Mouse (Mus musculus): ENCODE measurements at regions not wholly inside any gene's neighbourhood (a gene's known extent, or its start where the extent isn't known, plus 50 kb on each side); places are given as distances from the start of the nearest gene placed in this dataset.

DNA sequence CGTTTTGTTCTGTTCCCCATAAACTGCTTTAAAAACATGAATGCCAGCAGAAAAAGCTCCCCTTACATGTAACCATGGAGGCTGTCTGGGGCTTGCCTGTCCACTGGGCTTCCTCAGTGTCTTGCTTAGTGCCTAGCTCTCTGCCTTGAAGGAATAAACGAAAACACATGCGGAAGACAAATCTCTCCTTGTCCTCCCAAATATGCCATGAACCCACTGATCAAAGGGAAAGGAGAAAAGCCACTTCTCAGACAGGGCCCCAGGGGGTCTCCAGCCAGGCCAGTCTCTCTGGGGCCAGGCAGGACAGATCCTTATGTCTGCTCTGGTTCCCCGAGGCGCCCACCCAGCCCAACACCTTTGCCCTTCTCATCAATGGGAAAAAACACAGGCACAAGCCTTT, 518.6 kb upstream of the 3110018I06Rik start:
- Histone ChIP-seq H3K4me3 (ENCODE audit: low read length) (no peak overlapping the region), H3K9ac (replicated peaks; ENCODE audit: low read length) (no peak overlapping the region), H3K27ac (no peak overlapping the region), H3K9me3 (ENCODE audit: low read length) (no peaks in the 10 kb centered on the region), H3K4me2 (ENCODE audit: low read depth, low read length) (no peak overlapping the region), H3K27me3 (ENCODE audit: insufficient read depth, low read length) (no peaks in the 10 kb centered on the region), H3K36me3 (ENCODE audit: insufficient read depth, low read length) (no peaks in the 10 kb centered on the region), H3K4me1 (ENCODE audit: insufficient read depth, low read length) (no peaks in the 10 kb centered on the region)
- TF ChIP-seq CTCF (IDR thresholded peaks at IDR 0.05; ENCODE audit: low read depth): no peak
- ATAC-seq: no peak
- 50% methylated on average over 5 of the region's 5 CpGs for WGBS
- DNase-seq (ENCODE audit: low spot score): no peak

DNA sequence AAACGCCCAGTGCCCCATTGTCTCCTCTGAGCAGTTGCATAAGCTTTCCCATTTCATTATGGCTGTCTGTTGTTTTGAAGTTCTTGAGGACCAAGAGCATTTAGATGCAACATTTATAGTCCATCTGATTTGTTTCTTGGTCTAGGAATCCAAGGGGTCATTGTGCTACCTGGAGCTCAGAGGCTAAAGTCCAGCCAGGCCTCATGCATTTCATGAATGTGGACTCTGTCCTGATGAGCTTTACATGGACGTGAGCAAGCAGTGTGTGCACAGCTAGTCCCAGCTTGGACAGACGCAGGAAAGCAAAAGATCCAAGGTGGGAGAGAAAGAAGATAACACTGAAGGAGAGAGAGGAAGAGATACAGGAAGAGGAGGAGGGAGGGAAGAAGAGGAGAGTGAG, 496.0 kb upstream of the 3110018I06Rik start:
- H3K4me1 ChIP-seq (ENCODE audit: insufficient read depth, low read length): no peaks in the 10 kb centered on the region
- no peak overlapping the region for H3K9ac ChIP-seq (replicated peaks; ENCODE audit: low read length)
- H3K27ac ChIP-seq: no peak overlapping the region
- H3K9me3 ChIP-seq (ENCODE audit: low read length): no peaks in the 10 kb centered on the region
- no peak for TF ChIP-seq CTCF (IDR thresholded peaks at IDR 0.05; ENCODE audit: low read depth)
- no peaks in the 10 kb centered on the region for H3K36me3 ChIP-seq (ENCODE audit: insufficient read depth, low read length)
- H3K4me2 ChIP-seq (ENCODE audit: low read depth, low read length): no peak overlapping the region
- no peaks in the 10 kb centered on the region for H3K27me3 ChIP-seq (ENCODE audit: insufficient read depth, low read length)
- DNase-seq (ENCODE audit: low spot score) (no peak), ATAC-seq (no peak)
- 74% methylated on average over 3 of the region's 3 CpGs for WGBS
- H3K4me3 ChIP-seq (ENCODE audit: low read length): no peak overlapping the region

DNA sequence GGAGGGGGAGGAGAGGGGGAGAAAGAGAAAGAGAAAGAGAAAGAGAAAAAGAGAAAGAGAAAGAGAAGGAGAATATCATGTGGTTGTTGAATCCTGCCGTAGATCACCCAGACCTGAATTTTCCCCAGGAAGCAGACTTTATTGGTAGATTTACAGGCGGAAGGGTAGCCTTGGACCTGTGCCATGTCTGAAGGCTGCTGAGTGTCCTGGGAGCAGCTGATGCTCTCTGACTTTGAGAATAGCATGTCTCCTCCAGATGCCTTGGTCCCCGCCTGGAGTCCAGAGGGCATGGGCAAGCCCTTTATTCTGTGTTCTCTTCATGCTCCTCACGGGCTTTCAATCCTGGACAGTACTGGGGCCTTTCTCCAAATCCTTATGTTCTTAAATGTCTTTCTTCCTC, 495.4 kb upstream of the 3110018I06Rik start:
- no peak for DNase-seq (ENCODE audit: low spot score)

DNA sequence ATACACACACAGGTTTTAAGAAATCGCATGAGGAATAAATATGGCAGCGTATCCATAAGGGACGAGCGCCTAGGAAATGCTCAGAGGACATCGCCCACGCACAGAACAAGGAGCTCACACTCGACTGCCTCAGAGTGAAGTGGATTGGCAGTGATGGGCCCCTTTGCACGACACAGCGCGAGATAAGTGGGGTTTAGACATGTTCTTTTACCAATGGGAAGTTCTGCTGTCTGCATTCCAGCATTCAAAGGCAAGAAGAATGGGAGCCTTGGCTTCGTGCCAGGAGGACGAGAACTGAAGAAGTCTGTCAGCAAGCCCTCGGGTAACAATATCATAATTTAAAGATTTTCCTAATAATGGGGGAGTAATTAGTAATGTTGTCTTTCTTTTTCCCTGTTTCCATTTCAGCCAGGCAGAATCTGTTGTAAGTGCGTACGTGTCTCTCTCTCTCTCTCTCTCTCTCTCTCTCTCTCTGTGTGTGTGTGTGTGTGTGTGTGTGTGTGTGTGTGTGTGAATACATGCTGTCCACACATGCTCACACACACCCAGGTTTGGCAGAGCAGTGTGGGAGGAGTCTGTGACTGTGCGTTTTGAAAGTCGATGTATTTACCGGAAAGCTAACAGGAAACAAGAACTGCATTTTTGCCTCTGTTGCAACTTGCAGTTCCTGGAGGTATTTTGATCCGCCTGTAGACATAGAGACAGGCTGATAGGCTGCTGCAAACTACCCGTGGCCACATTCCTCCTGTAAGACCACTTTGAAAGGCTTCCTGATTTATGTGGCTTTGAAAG, 477.2 kb upstream of the 3110018I06Rik start:
- no peaks in the 10 kb centered on the region for H3K9me3 ChIP-seq (ENCODE audit: low read length)
- WGBS: 47% methylated on average over 20 of the region's 20 CpGs
- 0 out of 2 replicates have a peak, but pooled peaks cover 4% of the 10 kb centered on the region for H3K4me1 ChIP-seq (ENCODE audit: insufficient read depth, low read length)
- H3K9ac ChIP-seq (replicated peaks; ENCODE audit: low read length): no peak overlapping the region
- ATAC-seq: no peak
- peak; percentile 48 for DNase-seq (ENCODE audit: low spot score)
- H3K36me3 ChIP-seq (ENCODE audit: insufficient read depth, low read length): no peaks in the 10 kb centered on the region
- no peak overlapping the region for H3K27ac ChIP-seq
- H3K4me2 ChIP-seq (ENCODE audit: low read depth, low read length): no peak overlapping the region
- H3K4me3 ChIP-seq (ENCODE audit: low read length): no peak overlapping the region
- TF ChIP-seq CTCF (IDR thresholded peaks at IDR 0.05; ENCODE audit: low read depth): no peak
- H3K27me3 ChIP-seq (ENCODE audit: insufficient read depth, low read length): no peaks in the 10 kb centered on the region; the same call in 1 of the 2 replicates

More for the DNA sequence above, 495.4 kb upstream of the 3110018I06Rik start:
- WGBS: 57% methylated on average over 4 of the region's 4 CpGs
- H3K27ac ChIP-seq: no peak overlapping the region
- no peak for ATAC-seq
- H3K27me3 ChIP-seq (ENCODE audit: insufficient read depth, low read length): no peaks in the 10 kb centered on the region
- no peak for TF ChIP-seq CTCF (IDR thresholded peaks at IDR 0.05; ENCODE audit: low read depth)
- no peak overlapping the region for H3K9ac ChIP-seq (replicated peaks; ENCODE audit: low read length)
- no peaks in the 10 kb centered on the region for H3K36me3 ChIP-seq (ENCODE audit: insufficient read depth, low read length)
- H3K4me2 ChIP-seq (ENCODE audit: low read depth, low read length): no peak overlapping the region
- no peak overlapping the region for H3K4me3 ChIP-seq (ENCODE audit: low read length)
- no peaks in the 10 kb centered on the region for H3K9me3 ChIP-seq (ENCODE audit: low read length)
- no peaks in the 10 kb centered on the region for H3K4me1 ChIP-seq (ENCODE audit: insufficient read depth, low read length)

DNA sequence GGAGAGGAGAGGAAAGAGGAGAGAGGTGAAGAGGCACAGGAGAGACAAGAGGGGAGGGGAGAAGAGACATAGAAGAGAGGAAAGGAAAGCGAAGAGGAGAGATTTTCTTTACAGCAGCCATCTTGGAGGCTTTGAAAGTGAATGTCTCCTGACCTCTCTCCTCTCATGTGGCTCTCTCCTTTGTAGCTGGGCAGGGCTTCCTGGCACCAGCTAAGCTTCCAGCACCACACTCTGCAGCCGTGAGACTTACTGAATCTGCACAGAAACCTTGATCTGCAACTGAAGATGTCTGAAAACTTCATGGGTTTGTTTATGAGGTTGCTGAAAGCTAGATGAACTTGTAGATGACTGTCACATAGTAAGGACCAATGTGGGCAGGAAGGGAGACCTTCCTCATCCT, 471.6 kb upstream of the 3110018I06Rik start:
- no peak overlapping the region for H3K27ac ChIP-seq
- WGBS: 83% methylated on average over 2 of the region's 2 CpGs
- TF ChIP-seq CTCF (IDR thresholded peaks at IDR 0.05; ENCODE audit: low read depth): no peak
- H3K9me3 ChIP-seq (ENCODE audit: low read length): no peaks in the 10 kb centered on the region
- no peak overlapping the region for H3K9ac ChIP-seq (replicated peaks; ENCODE audit: low read length)
- no peaks in the 10 kb centered on the region for H3K4me1 ChIP-seq (ENCODE audit: insufficient read depth, low read length)
- ATAC-seq (no peak), DNase-seq (ENCODE audit: low spot score) (no peak)
- no peaks in the 10 kb centered on the region for H3K27me3 ChIP-seq (ENCODE audit: insufficient read depth, low read length)
- H3K36me3 ChIP-seq (ENCODE audit: insufficient read depth, low read length): no peaks in the 10 kb centered on the region
- H3K4me3 ChIP-seq (ENCODE audit: low read length): no peak overlapping the region
- H3K4me2 ChIP-seq (ENCODE audit: low read depth, low read length): no peak overlapping the region

DNA sequence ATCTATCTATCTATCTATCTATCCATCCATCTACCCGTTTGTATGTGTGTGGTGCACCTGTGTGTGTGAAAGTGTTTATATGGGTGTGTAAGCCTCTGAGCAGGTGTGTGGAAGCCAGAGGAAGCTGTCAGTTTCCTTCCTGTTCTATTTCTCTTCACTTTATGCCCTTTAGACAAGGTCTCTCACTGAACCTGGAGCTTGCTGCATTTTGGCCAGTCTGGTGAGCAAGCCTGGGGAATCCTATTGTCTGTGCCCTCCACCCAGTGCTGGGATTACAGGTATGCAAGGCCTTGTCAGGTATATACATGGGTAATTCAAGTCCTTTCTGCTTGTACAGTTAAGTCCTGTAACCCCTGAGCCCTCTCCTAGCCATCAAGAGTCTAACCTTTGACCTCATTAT, 466.6 kb upstream of the 3110018I06Rik start:
- H3K4me2 ChIP-seq (ENCODE audit: low read depth, low read length): no peak overlapping the region
- H3K27ac ChIP-seq: no peak overlapping the region
- DNase-seq (ENCODE audit: low spot score): no peak
- H3K9me3 ChIP-seq (ENCODE audit: low read length): no peaks in the 10 kb centered on the region
- no peak overlapping the region for H3K4me3 ChIP-seq (ENCODE audit: low read length)
- H3K36me3 ChIP-seq (ENCODE audit: insufficient read depth, low read length): no peaks in the 10 kb centered on the region
- 93% methylated on average over 1 of the region's 1 CpGs for WGBS
- H3K4me1 ChIP-seq (ENCODE audit: insufficient read depth, low read length): no peaks in the 10 kb centered on the region
- H3K9ac ChIP-seq (replicated peaks; ENCODE audit: low read length): no peak overlapping the region
- TF ChIP-seq CTCF (IDR thresholded peaks at IDR 0.05; ENCODE audit: low read depth): no peak
- H3K27me3 ChIP-seq (ENCODE audit: insufficient read depth, low read length): no peaks in the 10 kb centered on the region
- no peak for ATAC-seq

DNA sequence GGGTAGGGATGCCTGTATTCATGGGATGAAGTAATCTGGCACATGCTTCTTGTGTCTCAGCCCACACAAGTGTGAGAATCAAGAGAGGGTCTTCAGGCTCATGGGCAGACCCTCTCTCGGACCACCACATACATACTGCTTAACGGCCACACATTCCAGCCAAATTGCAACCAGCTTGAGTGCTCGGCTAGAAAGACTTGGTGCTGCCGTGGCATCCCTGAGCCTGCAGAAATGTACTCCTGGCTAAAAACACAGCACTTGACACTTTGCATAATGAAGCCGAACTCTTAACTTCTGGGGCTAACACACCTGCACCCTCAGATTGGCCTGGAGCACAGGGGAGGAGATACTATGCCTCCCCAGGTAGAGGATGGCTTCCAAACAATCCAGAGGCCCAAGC, 461.6 kb upstream of the 3110018I06Rik start:
- H3K36me3 ChIP-seq (ENCODE audit: insufficient read depth, low read length): no peaks in the 10 kb centered on the region
- H3K4me1 ChIP-seq (ENCODE audit: insufficient read depth, low read length): no peaks in the 10 kb centered on the region
- H3K9ac ChIP-seq (replicated peaks; ENCODE audit: low read length): no peak overlapping the region
- ATAC-seq (no peak), DNase-seq (ENCODE audit: low spot score) (no peak)
- H3K27ac ChIP-seq: no peak overlapping the region
- WGBS: 78% methylated on average over 5 of the region's 5 CpGs
- TF ChIP-seq CTCF (IDR thresholded peaks at IDR 0.05; ENCODE audit: low read depth): no peak
- no peak overlapping the region for H3K4me2 ChIP-seq (ENCODE audit: low read depth, low read length)
- no peaks in the 10 kb centered on the region for H3K27me3 ChIP-seq (ENCODE audit: insufficient read depth, low read length)
- no peak overlapping the region for H3K4me3 ChIP-seq (ENCODE audit: low read length)
- no peaks in the 10 kb centered on the region for H3K9me3 ChIP-seq (ENCODE audit: low read length)

Data from hindbrain, postnatal 0 days (tissue).